Mouse (Mus musculus) MN1 (cell line): ENCODE measurements around the gene Sult6b1.

Experiments
- DNase-seq: peaks from one replicate; pipeline ENCODE4 v3.0.0-alpha.2; 2016; ENCODE audit warnings: low spot score

The Sult6b1 gene

GRCm38 (mm10) chr17:78906892-78907291 lies at the start of gene Sult6b1:
Gene Sult6b1 (minus strand): TSS chr17:78906992.
- DNase-seq = no peak

- no peak for DNase-seq
Observed at GRCm38 (mm10) chr17:78953240-78953639, 46.4 kb upstream of the Sult6b1 start.

- DNase-seq = no peak
Observed at GRCm38 (mm10) chr17:78952070-78952469, 45.3 kb upstream of the Sult6b1 start.

- DNase-seq = no peak
Observed at GRCm38 (mm10) chr17:78951225-78951624, 44.4 kb upstream of the Sult6b1 start.

GRCm38 (mm10) chr17:78942579-78942978 lies 35.8 kb upstream of the Sult6b1 start:
- DNase-seq = no peak

- no peak for DNase-seq
Observed at GRCm38 (mm10) chr17:78938927-78939326, 32.1 kb upstream of the Sult6b1 start.

- no peak for DNase-seq
Observed at GRCm38 (mm10) chr17:78937229-78937853, 30.5 kb upstream of the Sult6b1 start.

- peak; percentile 99 for DNase-seq
Observed at GRCm38 (mm10) chr17:78936466-78937228, 29.9 kb upstream of the Sult6b1 start, which contains the start of the genes Cebpz and Ndufaf7. Gene Cebpz (minus strand): TSS chr17:78937066. Gene Ndufaf7 (plus strand): TSS chr17:78937136.

- DNase-seq = no peak
Observed at GRCm38 (mm10) chr17:78935857-78936256, 29.1 kb upstream of the Sult6b1 start.

GRCm38 (mm10) chr17:78917696-78918095 lies 10.9 kb upstream of the Sult6b1 start:
- DNase-seq = no peak

- no peak for DNase-seq
Observed at GRCm38 (mm10) chr17:78916899-78917298, 10.1 kb upstream of the Sult6b1 start.

GRCm38 (mm10) chr17:78916369-78916813 lies 9.6 kb upstream of the Sult6b1 start, which contains the start of gene Cebpzos:
Gene Cebpzos (plus strand): TSS chr17:78916500.
- peak; percentile 92 for DNase-seq

GRCm38 (mm10) chr17:78915772-78916171 lies 9.0 kb upstream of the Sult6b1 start:
- peak; percentile 26 for DNase-seq

GRCm38 (mm10) chr17:78913921-78914320 lies 7.1 kb upstream of the Sult6b1 start:
- DNase-seq = no peak

GRCm38 (mm10) chr17:78912861-78913281 lies 6.1 kb upstream of the Sult6b1 start:
- DNase-seq = no peak

GRCm38 (mm10) chr17:78909374-78909773 lies 2.6 kb upstream of the Sult6b1 start:
- DNase-seq = no peak

GRCm38 (mm10) chr17:78903158-78903557 lies 3.6 kb downstream of the Sult6b1 start:
- DNase-seq = no peak

- DNase-seq = peak; percentile 88
Observed at GRCm38 (mm10) chr17:78895394-78895793, 11.4 kb downstream of the Sult6b1 start.

- DNase-seq = no peak
Observed at GRCm38 (mm10) chr17:78894991-78895390, 11.8 kb downstream of the Sult6b1 start.

- DNase-seq = no peak
Observed at GRCm38 (mm10) chr17:78891020-78891419, 15.8 kb downstream of the Sult6b1 start.

GRCm38 (mm10) chr17:78889184-78889583 lies 17.6 kb downstream of the Sult6b1 start:
- no peak for DNase-seq

- no peak for DNase-seq
Observed at GRCm38 (mm10) chr17:78888554-78888953, 18.2 kb downstream of the Sult6b1 start.
